Mouse (Mus musculus): ENCODE data around the gene Islr. TPM values are rescaled to one million over a fixed set of nuclear protein-coding genes. Genes with fewer than 3 reads are reported as not detected.

Islr gene
- polyA plus RNA-seq, 1 experiment from 2014 or later, result 10.4 TPM

DNA sequence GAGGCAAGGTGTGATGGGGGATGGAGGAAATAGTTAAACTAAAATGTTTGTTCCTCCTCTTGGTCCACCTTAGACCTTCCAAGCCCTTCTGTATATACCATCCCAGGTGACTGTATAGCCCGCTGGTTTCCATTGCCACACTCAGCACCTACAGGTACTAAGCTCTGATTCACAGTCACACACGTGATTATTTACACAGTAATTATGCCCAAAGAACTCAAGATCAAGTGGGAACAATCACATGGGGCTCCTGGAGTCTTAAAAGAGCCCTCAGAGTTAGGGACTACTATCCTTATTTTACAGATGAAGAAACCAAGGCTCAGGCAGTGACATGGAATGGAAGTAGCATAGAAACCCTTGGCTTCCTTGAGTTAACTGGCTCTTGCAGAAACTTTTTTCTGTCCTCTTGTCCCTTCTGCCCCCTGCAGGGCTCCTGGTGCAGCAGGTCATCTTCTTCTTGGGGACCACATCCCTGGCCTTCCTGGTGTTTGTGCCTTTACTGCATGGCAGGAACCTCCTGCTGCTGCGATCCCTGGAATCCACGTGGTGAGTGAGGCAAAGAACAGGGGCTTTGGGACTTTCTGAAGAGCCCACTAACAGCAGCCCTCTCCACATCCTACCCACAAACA, 53.3 kb downstream of the Islr start:
- no peaks in the 10 kb centered on the region for H3K9me3 ChIP-seq
- H3K27me3 ChIP-seq (ENCODE audit: insufficient read depth, poor library complexity, severe bottlenecking), result peaks cover 43% of the 10 kb centered on the region
- peaks cover 5% of the 10 kb centered on the region; the same call in 1 of the 2 replicates for H3K36me3 ChIP-seq
- no peak overlapping the region for H3K4me3 ChIP-seq
- 71% methylated on average over 4 of the region's 4 CpGs for WGBS
- peaks cover 24% of the 10 kb centered on the region for H3K4me1 ChIP-seq
- H3K27ac ChIP-seq, result no peak overlapping the region
- DNase-seq (ENCODE audit: low spot score), result no peak

DNA sequence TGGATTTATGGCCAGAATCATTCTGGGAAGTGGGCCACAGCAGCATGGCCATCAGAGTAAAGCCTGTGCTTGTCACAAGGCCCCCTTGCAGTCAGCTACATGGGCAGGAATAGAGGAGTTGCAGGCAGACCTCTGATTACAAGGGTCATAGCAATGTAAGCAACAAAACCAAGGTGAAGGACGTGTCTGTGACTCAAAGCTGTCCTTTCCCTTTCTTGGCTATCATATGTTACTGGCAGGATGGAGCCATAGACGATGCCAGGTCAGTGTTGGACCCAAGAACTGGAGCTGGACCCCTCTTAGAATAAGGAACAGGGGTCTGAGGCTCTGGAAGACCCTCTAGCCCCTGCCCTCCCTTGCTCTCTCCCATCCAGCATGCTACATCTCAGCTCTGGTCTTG, 55.3 kb downstream of the Islr start:
- H3K36me3 ChIP-seq, result peaks cover 5% of the 10 kb centered on the region; the same call in 1 of the 2 replicates

GRCm38 (mm10) chr9:58145417-58145816, 58.7 kb downstream of the Islr start:
- no peak overlapping the region for H3K27ac ChIP-seq
- no peak for DNase-seq (ENCODE audit: low spot score)
- peaks cover 25% of the 10 kb centered on the region for H3K4me1 ChIP-seq
- H3K27me3 ChIP-seq (ENCODE audit: insufficient read depth, poor library complexity, severe bottlenecking), result peaks cover 46% of the 10 kb centered on the region
- H3K9me3 ChIP-seq, result no peaks in the 10 kb centered on the region
- H3K4me3 ChIP-seq, result no peak overlapping the region
- H3K36me3 ChIP-seq, result no peaks in the 10 kb centered on the region
- 82% methylated on average over 5 of the region's 5 CpGs for WGBS

More for the DNA sequence above, 55.3 kb downstream of the Islr start:
- H3K9me3 ChIP-seq, result no peaks in the 10 kb centered on the region
- H3K27ac ChIP-seq, result no peak overlapping the region
- WGBS, result 61% methylated on average over 2 of the region's 2 CpGs
- peaks cover 27% of the 10 kb centered on the region for H3K4me1 ChIP-seq
- no peak for DNase-seq (ENCODE audit: low spot score)
- H3K27me3 ChIP-seq (ENCODE audit: insufficient read depth, poor library complexity, severe bottlenecking), result peaks cover 56% of the 10 kb centered on the region
- H3K4me3 ChIP-seq, result no peak overlapping the region

GRCm38 (mm10) chr9:58144664-58145063, 59.4 kb downstream of the Islr start:
- no peak for DNase-seq (ENCODE audit: low spot score)
- no peaks in the 10 kb centered on the region for H3K36me3 ChIP-seq
- H3K27ac ChIP-seq, result no peak overlapping the region
- no peaks in the 10 kb centered on the region for H3K9me3 ChIP-seq
- H3K4me3 ChIP-seq, result no peak overlapping the region
- H3K27me3 ChIP-seq (ENCODE audit: insufficient read depth, poor library complexity, severe bottlenecking), result peaks cover 48% of the 10 kb centered on the region
- H3K4me1 ChIP-seq, result peaks cover 32% of the 10 kb centered on the region
- 50% methylated on average over 1 of the region's 1 CpGs for WGBS

DNA sequence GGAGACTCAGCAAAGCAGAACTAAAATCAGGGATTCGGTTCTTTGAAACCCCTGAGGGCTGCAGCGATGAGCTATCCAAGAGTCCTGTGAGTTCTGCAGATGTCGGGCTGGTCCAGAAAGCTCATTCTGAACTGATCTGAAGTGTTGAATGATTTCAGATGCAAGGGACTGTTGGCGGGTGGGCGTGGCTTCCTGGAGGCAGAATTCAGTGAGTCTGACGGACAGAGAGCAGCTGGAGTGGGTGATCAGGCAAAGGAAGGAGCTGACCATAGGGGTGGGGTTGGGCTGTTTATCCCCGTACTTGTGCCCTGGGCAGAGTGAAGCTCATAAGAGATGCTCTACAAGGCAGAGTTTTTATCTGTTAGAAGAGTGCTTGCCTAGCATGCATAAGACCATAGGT, 60.7 kb downstream of the Islr start:
- Histone ChIP-seq H3K27ac (no peak overlapping the region), H3K27me3 (ENCODE audit: insufficient read depth, poor library complexity, severe bottlenecking) (peaks cover 52% of the 10 kb centered on the region), H3K4me3 (no peak overlapping the region), H3K4me1 (peaks cover 35% of the 10 kb centered on the region), H3K9me3 (no peaks in the 10 kb centered on the region), H3K36me3 (no peaks in the 10 kb centered on the region)
- WGBS, result 29% methylated on average over 7 of the region's 7 CpGs
- DNase-seq (ENCODE audit: low spot score), result no peak

- H3K27me3 ChIP-seq (ENCODE audit: insufficient read depth, poor library complexity, severe bottlenecking), result peaks cover 64% of the 10 kb centered on the region
- no peak overlapping the region for H3K4me3 ChIP-seq
- H3K9me3 ChIP-seq, result no peaks in the 10 kb centered on the region
- no peak for DNase-seq (ENCODE audit: low spot score)
- H3K4me1 ChIP-seq, result peaks cover 49% of the 10 kb centered on the region
- 35% methylated on average over 6 of the region's 6 CpGs for WGBS
- no peak overlapping the region for H3K27ac ChIP-seq
- H3K36me3 ChIP-seq, result no peaks in the 10 kb centered on the region
Measured at GRCm38 (mm10) chr9:58139947-58140346, 64.2 kb downstream of the Islr start.

GRCm38 (mm10) chr9:58135921-58136321, 68.2 kb downstream of the Islr start:
- DNase-seq (ENCODE audit: low spot score), result no peak
- Histone ChIP-seq H3K36me3 (no peaks in the 10 kb centered on the region), H3K4me1 (peaks cover 72% of the 10 kb centered on the region), H3K27ac (no peak overlapping the region), H3K4me3 (no peak overlapping the region), H3K9me3 (no peaks in the 10 kb centered on the region), H3K27me3 (ENCODE audit: insufficient read depth, poor library complexity, severe bottlenecking) (peaks cover 93% of the 10 kb centered on the region)
- WGBS, result 31% methylated on average over 2 of the region's 2 CpGs

DNA sequence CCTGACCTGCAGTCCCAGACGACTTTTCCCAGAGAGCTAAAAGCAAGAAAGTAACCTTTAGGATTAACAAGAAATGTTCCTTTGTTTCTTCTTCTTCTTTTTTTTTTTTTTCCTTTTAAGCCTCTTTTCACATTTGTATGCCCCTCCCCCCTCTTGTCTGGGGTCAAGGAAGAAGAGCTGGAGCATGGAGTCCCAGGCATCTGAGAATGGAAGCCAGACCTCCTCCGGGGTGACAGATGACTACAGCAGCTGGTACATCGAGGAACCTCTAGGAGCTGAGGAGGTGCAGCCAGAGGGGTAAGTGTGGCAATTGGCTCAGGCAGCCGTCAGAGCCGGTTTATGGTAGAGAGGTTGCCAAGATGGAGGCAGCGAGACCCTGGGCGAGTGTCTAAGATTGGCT, 69.2 kb downstream of the Islr start:
- 21% methylated on average over 7 of the region's 7 CpGs for WGBS
- no peak for DNase-seq (ENCODE audit: low spot score)
- H3K36me3 ChIP-seq, result no peaks in the 10 kb centered on the region
- no peaks in the 10 kb centered on the region for H3K9me3 ChIP-seq
- H3K27ac ChIP-seq, result 0 out of 2 replicates have a peak overlapping the region, but pooled peaks have one; percentile 63
- H3K4me3 ChIP-seq, result no peak overlapping the region
- peaks cover 74% of the 10 kb centered on the region for H3K4me1 ChIP-seq
- peaks cover 92% of the 10 kb centered on the region for H3K27me3 ChIP-seq (ENCODE audit: insufficient read depth, poor library complexity, severe bottlenecking)

DNA sequence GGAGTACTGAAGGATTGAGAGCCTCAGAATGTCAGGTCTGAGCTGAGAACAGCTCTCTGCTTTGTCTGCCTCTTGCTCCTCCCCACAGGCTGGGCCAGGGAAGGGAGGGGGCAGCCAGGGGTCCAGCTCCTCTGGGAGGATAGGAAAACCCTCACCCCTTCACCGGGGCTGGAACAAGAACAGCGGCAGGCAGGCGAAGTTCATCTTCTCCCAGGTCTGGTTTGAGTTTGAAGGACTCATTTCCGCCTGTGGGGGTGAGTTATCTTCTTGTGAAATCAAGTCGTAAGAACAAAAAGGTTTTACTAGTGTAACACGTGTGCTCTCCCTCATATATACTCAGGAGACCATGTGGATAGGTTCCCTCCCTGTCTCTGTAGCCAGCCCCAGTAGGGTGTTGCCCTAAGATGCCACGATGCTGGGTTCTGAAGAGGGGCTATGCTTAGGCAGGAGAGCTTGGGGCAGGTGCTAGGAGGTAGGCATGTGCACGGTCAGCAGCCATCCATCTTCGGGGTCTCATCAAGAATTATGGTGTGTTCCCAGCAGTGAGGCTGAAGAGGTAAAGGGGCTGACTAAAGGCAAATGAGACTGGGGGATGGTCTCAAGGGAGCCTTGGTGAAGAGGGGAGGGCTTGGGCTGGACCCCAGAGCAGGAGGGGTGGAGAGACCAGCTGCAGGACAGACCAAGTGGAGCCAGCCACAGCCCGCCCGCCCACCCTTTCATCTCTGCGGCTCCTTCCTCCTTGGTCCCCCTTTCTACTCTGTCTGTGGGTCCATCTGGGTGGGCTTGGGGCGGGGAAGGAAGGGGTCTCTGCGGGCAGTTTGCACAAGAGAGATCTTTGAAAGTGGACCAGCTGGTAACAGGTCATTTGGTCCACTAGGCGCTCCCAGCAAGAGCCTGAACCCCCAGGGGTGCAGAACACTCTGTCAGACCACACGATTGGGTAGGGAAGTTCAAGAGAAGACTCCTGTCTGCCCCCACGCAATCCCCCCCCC, 69.9 kb downstream of the Islr start:
- no peaks in the 10 kb centered on the region for H3K36me3 ChIP-seq
- DNase-seq (ENCODE audit: low spot score), result no peak
- peak overlapping the region; percentile 63 for H3K27ac ChIP-seq
- H3K9me3 ChIP-seq, result no peaks in the 10 kb centered on the region
- peaks cover 93% of the 10 kb centered on the region for H3K27me3 ChIP-seq (ENCODE audit: insufficient read depth, poor library complexity, severe bottlenecking)
- peaks cover 77% of the 10 kb centered on the region for H3K4me1 ChIP-seq
- H3K4me3 ChIP-seq, result 0 out of 2 replicates have a peak overlapping the region, but pooled peaks have one; percentile 24
- WGBS, result 10% methylated on average over 17 of the region's 17 CpGs

GRCm38 (mm10) chr9:58131735-58132134, 72.4 kb downstream of the Islr start:
- peaks cover 79% of the 10 kb centered on the region for H3K27me3 ChIP-seq (ENCODE audit: insufficient read depth, poor library complexity, severe bottlenecking)
- peaks cover 87% of the 10 kb centered on the region for H3K4me1 ChIP-seq
- peak overlapping the region; percentile 19; the same call in 1 of the 2 replicates for H3K27ac ChIP-seq
- H3K4me3 ChIP-seq, result no peak overlapping the region
- H3K9me3 ChIP-seq, result no peaks in the 10 kb centered on the region
- 62% methylated on average over 7 of the region's 7 CpGs for WGBS
- no peaks in the 10 kb centered on the region for H3K36me3 ChIP-seq
- DNase-seq (ENCODE audit: low spot score), result no peak

DNA sequence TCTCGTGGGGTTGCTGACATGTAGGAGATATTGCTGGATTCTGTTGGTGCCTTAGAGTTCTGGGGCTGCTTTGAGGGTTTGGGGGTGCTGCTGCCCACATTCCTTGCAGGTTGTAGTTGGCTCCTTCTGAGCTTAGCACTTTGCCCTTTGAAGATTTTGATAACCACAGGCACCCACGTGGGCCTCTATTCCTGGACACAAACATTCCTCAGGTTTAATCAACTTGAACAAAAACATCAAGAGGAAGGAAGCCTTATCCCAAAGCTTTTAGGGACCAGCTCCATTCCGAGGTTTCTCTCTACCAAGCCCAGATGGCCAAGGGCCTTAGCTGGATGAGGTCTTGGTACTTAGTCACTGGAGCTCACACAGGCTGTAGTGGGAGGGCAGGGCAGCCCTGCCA, 73.2 kb downstream of the Islr start:
- no peaks in the 10 kb centered on the region for H3K36me3 ChIP-seq
- H3K4me1 ChIP-seq, result peaks cover 83% of the 10 kb centered on the region
- WGBS, result 25% methylated on average over 3 of the region's 3 CpGs
- H3K9me3 ChIP-seq, result no peaks in the 10 kb centered on the region
- peaks cover 70% of the 10 kb centered on the region for H3K27me3 ChIP-seq (ENCODE audit: insufficient read depth, poor library complexity, severe bottlenecking)
- H3K27ac ChIP-seq, result peak overlapping the region; percentile 80
- no peak for DNase-seq (ENCODE audit: low spot score)
- H3K4me3 ChIP-seq, result no peak overlapping the region

DNA sequence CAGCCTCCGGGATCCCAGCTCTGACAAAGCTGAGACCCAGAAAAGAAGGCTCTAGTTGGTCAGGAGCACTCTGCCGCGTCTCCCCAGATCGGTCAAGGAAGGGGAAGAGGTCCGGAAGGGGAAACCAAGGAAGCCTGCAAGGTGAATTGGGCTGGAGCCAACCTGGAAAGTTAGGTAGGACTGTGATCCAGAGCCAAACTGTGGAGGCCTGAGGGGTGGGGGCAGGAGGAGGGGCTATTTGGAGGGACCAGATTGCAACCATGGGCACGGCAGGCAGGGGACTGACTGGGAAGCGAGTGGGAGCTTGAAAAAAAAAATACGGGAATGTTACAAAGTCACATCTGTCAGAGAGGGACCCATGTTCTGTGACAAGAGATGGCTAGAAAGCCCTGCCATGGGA, 74.6 kb downstream of the Islr start:
- no peak for DNase-seq (ENCODE audit: low spot score)
- peak overlapping the region; percentile 37 for H3K4me3 ChIP-seq
- no peaks in the 10 kb centered on the region for H3K36me3 ChIP-seq
- WGBS, result 17% methylated on average over 8 of the region's 8 CpGs
- peaks cover 85% of the 10 kb centered on the region for H3K4me1 ChIP-seq
- peak overlapping the region; percentile 80 for H3K27ac ChIP-seq
- no peaks in the 10 kb centered on the region for H3K9me3 ChIP-seq
- H3K27me3 ChIP-seq (ENCODE audit: insufficient read depth, poor library complexity, severe bottlenecking), result peaks cover 58% of the 10 kb centered on the region

GRCm38 (mm10) chr9:58128926-58129413, 75.1 kb downstream of the Islr start:
- peaks cover 56% of the 10 kb centered on the region for H3K27me3 ChIP-seq (ENCODE audit: insufficient read depth, poor library complexity, severe bottlenecking)
- peaks cover 85% of the 10 kb centered on the region for H3K4me1 ChIP-seq
- H3K4me3 ChIP-seq, result peak overlapping the region; percentile 37
- WGBS, result 6% methylated on average over 13 of the region's 13 CpGs
- no peak for DNase-seq (ENCODE audit: low spot score)
- H3K27ac ChIP-seq, result peak overlapping the region; percentile 80
- no peaks in the 10 kb centered on the region for H3K9me3 ChIP-seq
- no peaks in the 10 kb centered on the region for H3K36me3 ChIP-seq

All from heart, embryonic 10.5 days (tissue).